Mouse (Mus musculus) ES-E14 (cell line): ENCODE measurements around the gene Ctxn1. TPM values are rescaled to one million over a fixed set of nuclear protein-coding genes. Genes with fewer than 3 reads are reported as not detected.

Experiments used
- DNase-seq: peaks from one replicate; pipeline ENCODE4 v3.0.0-alpha.2; 2013; ENCODE audit warnings: low read depth, low spot score
- H3K27ac ChIP-seq: 2 replicates; pipeline ENCODE4 v1.5.1; 2012; ENCODE audit warnings: low read depth, mild to moderate bottlenecking, low read length, moderate library complexity, mixed read lengths; ENCODE audit not compliant: poor library complexity, insufficient read depth, severe bottlenecking
- H3K36me3 ChIP-seq: 2 replicates; pipeline ENCODE4 v1.6.1; 2012; ENCODE audit warnings: mild to moderate bottlenecking, low read length, moderate library complexity, mixed read lengths; ENCODE audit not compliant: control insufficient read depth, poor library complexity, insufficient read depth, severe bottlenecking
- H3K4me1 ChIP-seq, 2 experiments: fragments of 150-350 bp in 1 of 2; sonication (generic) in 1 of 2; 2 replicates each; pipeline ENCODE4 v1.6.1; 2012; ENCODE audit warnings: low read length in 2 of 2, mild to moderate bottlenecking in 1 of 2, mixed read lengths in 1 of 2; ENCODE audit not compliant: control insufficient read depth in 2 of 2, insufficient read depth in 2 of 2, poor library complexity in 1 of 2
- H3K4me3 ChIP-seq, 2 experiments: fragments of 150-350 bp in 1 of 2; sonication (generic) in 1 of 2; 2 replicates each; pipeline ENCODE4 v1.5.1; 2012; ENCODE audit warnings: low read length in 2 of 2, low read depth in 1 of 2, mild to moderate bottlenecking in 1 of 2, mixed read lengths in 1 of 2; ENCODE audit not compliant: insufficient read depth in 1 of 2, poor library complexity in 1 of 2, severe bottlenecking in 1 of 2
- H3K9ac ChIP-seq: 2 replicates; pipeline ENCODE4 v1.6.1; 2012; ENCODE audit warnings: low read depth, mild to moderate bottlenecking, low read length, mixed read lengths; ENCODE audit not compliant: poor library complexity, insufficient read depth, severe bottlenecking
- H3K9me3 ChIP-seq: fragments of 150-350 bp; sonication (generic); 2 replicates; pipeline ENCODE4 v1.6.1; 2012; ENCODE audit warnings: low read depth, mild to moderate bottlenecking, low read length; ENCODE audit not compliant: control insufficient read depth, insufficient read depth
- CHD2 ChIP-seq: IDR thresholded peaks from 2 replicates; pipeline ENCODE4 v1.6.1; 2014; ENCODE audit warnings: mild to moderate bottlenecking, low read depth, low read length, inconsistent platforms
- HCFC1 ChIP-seq: IDR thresholded peaks from 2 replicates; pipeline ENCODE4 v1.6.1; 2012; ENCODE audit warnings: low read length, inconsistent platforms, borderline replicate concordance; ENCODE audit not compliant: insufficient read depth
- MAFK ChIP-seq: IDR thresholded peaks from 2 replicates; pipeline ENCODE4 v1.6.1; 2014; ENCODE audit warnings: mild to moderate bottlenecking, low read depth, low read length, inconsistent platforms; ENCODE audit not compliant: insufficient read depth
- ZC3H11A ChIP-seq: IDR thresholded peaks from 2 replicates; pipeline ENCODE4 v1.6.1; 2012; ENCODE audit warnings: low read depth, mild to moderate bottlenecking, inconsistent platforms, low read length, borderline replicate concordance
- ZNF384 ChIP-seq: IDR thresholded peaks from 2 replicates; pipeline ENCODE4 v1.6.1; 2012; ENCODE audit warnings: low read depth, low read length, inconsistent platforms
- in situ Hi-C, 2 experiments: fragments of 600-800 bp; cut with MboI; formaldehyde crosslinking; loops; one replicate each; pipeline ENCODE4 v1.15.1; 2025; ENCODE audit warnings: low sequenced_read_pairs in 2 of 2, inconsistent platforms in 1 of 2; ENCODE audit not compliant: unreplicated experiment in 2 of 2
- total RNA-seq: library from RNA; depleted of rRNA; stranded (reverse); fragments of 300-350 nt; gene quantifications from 2 replicates; pipeline ENCODE4 v1.2.3, GENCODE M21; 2012

The Ctxn1 gene
- total RNA-seq, 1 experiment, result 3.7 TPM

GRCm38 (mm10) chr8:4222059-4222458 lies 37.0 kb downstream of the Ctxn1 start:
- DNase-seq, result no peak
- Histone ChIP-seq H3K9ac (no peak overlapping the region), H3K27ac (no peak overlapping the region), H3K9me3 (no peaks in the 10 kb centered on the region), H3K4me3 (no peak overlapping the region), H3K4me1 (peaks cover 0 to 2% of the 10 kb centered on the region in 2 experiments; a peak in 1 of 4 replicates), H3K36me3 (no peaks in the 10 kb centered on the region)
- in situ Hi-C loops, result no loop called here
- TF ChIP-seq MAFK (no peak), CHD2 (no peak), ZC3H11A (no peak), HCFC1 (no peak), ZNF384 (no peak)

- in situ Hi-C loops, result no loop called here
- no peaks in the 10 kb centered on the region for H3K36me3 ChIP-seq
These were observed 39.5 kb downstream of the Ctxn1 start for GRCm38 (mm10) chr8:4219617-4220016.

GRCm38 (mm10) chr8:4216791-4217621 lies 42.1 kb downstream of the Ctxn1 start, which contains the start of gene Prr36:
TSS of gene Prr36 (minus strand) at chr8:4217459.
- in situ Hi-C loops, result no loop called here
- Histone ChIP-seq H3K36me3 (no peaks in the 10 kb centered on the region), H3K4me1 (peaks cover 2 to 17% of the 10 kb centered on the region in 2 experiments; a peak in 3 of 4 replicates), H3K4me3 (peak within 1 kb of the TSS; percentile 66 to 82), H3K27ac (no peak within 1 kb of the TSS), H3K9me3 (no peaks in the 10 kb centered on the region), H3K9ac (peak within 1 kb of the TSS; percentile 66)
- TF ChIP-seq ZC3H11A (no peak), ZNF384 (no peak), MAFK (no peak)
- DNase-seq, result peak; percentile 69

More at GRCm38 (mm10) chr8:4219617-4220016, 39.5 kb downstream of the Ctxn1 start:
- DNase-seq, result no peak
- Histone ChIP-seq H3K9ac (no peak overlapping the region), H3K9me3 (no peaks in the 10 kb centered on the region), H3K4me3 (no peak overlapping the region), H3K27ac (no peak overlapping the region), H3K4me1 (peaks cover 2 to 7% of the 10 kb centered on the region in 2 experiments; a peak in 2 of 4 replicates)
- TF ChIP-seq HCFC1, result no peak
- TF ChIP-seq ZNF384, result no peak
- TF ChIP-seq ZC3H11A, result no peak
- no peak for TF ChIP-seq MAFK
- TF ChIP-seq CHD2, result no peak

- TF ChIP-seq ZNF384 (no peak), HCFC1 (no peak), MAFK (no peak), CHD2 (no peak), ZC3H11A (no peak)
- in situ Hi-C loops, result no loop called here
- Histone ChIP-seq H3K36me3 (no peaks in the 10 kb centered on the region), H3K4me1 (peaks cover 2 to 17% of the 10 kb centered on the region in 2 experiments; a peak in 3 of 4 replicates), H3K9me3 (no peaks in the 10 kb centered on the region), H3K27ac (no peak overlapping the region), H3K4me3 (peak overlapping the region; percentile 66 to 82; a peak in 3 of 4 replicates), H3K9ac (no peak overlapping the region)
- DNase-seq, result no peak
These were observed 42.8 kb downstream of the Ctxn1 start for GRCm38 (mm10) chr8:4216296-4216695.
